Mouse (Mus musculus): ENCODE measurements at regions not wholly inside any gene's neighbourhood (a gene's known extent, or its start where the extent isn't known, plus 50 kb on each side); places are given as distances from the start of the nearest gene placed in this dataset.

- TF ChIP-seq TAL1 (IDR thresholded peaks at IDR 0.05; ENCODE audit: low read length), result no peak
- no peak for TF ChIP-seq GATA1 (IDR thresholded peaks at IDR 0.05; ENCODE audit: low read length)
These were observed 95.3 kb downstream of the 1700001O22Rik start for GRCm38 (mm10) chr2:30708001-30708683.
